Mouse (Mus musculus): ENCODE measurements around the gene Stoml1.
A peak's percentile ranks its signal among the peaks of the same experiment; 100 is the strongest.

The Stoml1 gene

GRCm38 (mm10) chr9:58272068-58272541 is 19.1 kb downstream of the Stoml1 start:
- DNase-seq (ENCODE audit: low spot score) = no peak

GRCm38 (mm10) chr9:58272855-58273254 is 19.9 kb downstream of the Stoml1 start:
- no peak for DNase-seq (ENCODE audit: low spot score)

- no peak for DNase-seq (ENCODE audit: low spot score)
Measured at GRCm38 (mm10) chr9:58274101-58274604, 21.2 kb downstream of the Stoml1 start.

- DNase-seq (ENCODE audit: low spot score) = no peak
Measured at GRCm38 (mm10) chr9:58274626-58275025, 21.7 kb downstream of the Stoml1 start.

GRCm38 (mm10) chr9:58275115-58275774 is 22.3 kb downstream of the Stoml1 start:
- no peak for DNase-seq (ENCODE audit: low spot score)

- no peak for DNase-seq (ENCODE audit: low spot score)
Measured at GRCm38 (mm10) chr9:58275797-58276196, 22.8 kb downstream of the Stoml1 start.

- DNase-seq (ENCODE audit: low spot score) = no peak
Measured at GRCm38 (mm10) chr9:58276346-58276745, 23.4 kb downstream of the Stoml1 start.

- no peak for DNase-seq (ENCODE audit: low spot score)
Measured at GRCm38 (mm10) chr9:58278313-58278712, 25.3 kb downstream of the Stoml1 start.

- DNase-seq (ENCODE audit: low spot score) = no peak
Measured at GRCm38 (mm10) chr9:58278821-58279723, 26.1 kb downstream of the Stoml1 start.

- DNase-seq (ENCODE audit: low spot score) = no peak
Measured at GRCm38 (mm10) chr9:58279780-58280179, 26.8 kb downstream of the Stoml1 start.

GRCm38 (mm10) chr9:58280259-58281109 is 27.5 kb downstream of the Stoml1 start:
- peak; percentile 26 for DNase-seq (ENCODE audit: low spot score)

- no peak for DNase-seq (ENCODE audit: low spot score)
Measured at GRCm38 (mm10) chr9:58281597-58281996, 28.6 kb downstream of the Stoml1 start.

- DNase-seq (ENCODE audit: low spot score) = no peak
Measured at GRCm38 (mm10) chr9:58283431-58283830, 30.5 kb downstream of the Stoml1 start.

- no peak for DNase-seq (ENCODE audit: low spot score)
Measured at GRCm38 (mm10) chr9:58289090-58289489, 36.1 kb downstream of the Stoml1 start.

- DNase-seq (ENCODE audit: low spot score) = no peak
Measured at GRCm38 (mm10) chr9:58289901-58290300, 36.9 kb downstream of the Stoml1 start.

- no peak for DNase-seq (ENCODE audit: low spot score)
Measured at GRCm38 (mm10) chr9:58294527-58294926, 41.6 kb downstream of the Stoml1 start.

- no peak for DNase-seq (ENCODE audit: low spot score)
Measured at GRCm38 (mm10) chr9:58295345-58295744, 42.4 kb downstream of the Stoml1 start.

- DNase-seq (ENCODE audit: low spot score) = peak; percentile 44
Measured at GRCm38 (mm10) chr9:58295766-58296361, 42.9 kb downstream of the Stoml1 start.

- no peak for DNase-seq (ENCODE audit: low spot score)
Measured at GRCm38 (mm10) chr9:58297065-58297464, 44.1 kb downstream of the Stoml1 start.

- no peak for DNase-seq (ENCODE audit: low spot score)
Measured at GRCm38 (mm10) chr9:58297961-58298477, 45.1 kb downstream of the Stoml1 start.

- no peak for DNase-seq (ENCODE audit: low spot score)
Measured at GRCm38 (mm10) chr9:58299356-58299799, 46.4 kb downstream of the Stoml1 start.

Measured in ovary, postnatal 36 days (tissue).